Mouse (Mus musculus): ENCODE measurements around the gene Tmem179.

The Tmem179 gene

GRCm38 (mm10) chr12:112518105-112518504, 1.6 kb upstream of the Tmem179 start:
- no peak overlapping the region for H3K4me3 ChIP-seq (replicated peaks; ENCODE audit: low read length)
- H3K36me3 ChIP-seq (ENCODE audit: insufficient read depth, low read length), result no peaks in the 10 kb centered on the region
- H3K4me1 ChIP-seq (replicated peaks; ENCODE audit: low read depth, low read length), result peaks cover 39% of the 10 kb centered on the region
- H3K9me3 ChIP-seq (ENCODE audit: low read length), result no peaks in the 10 kb centered on the region
- TF ChIP-seq POU5F1 (IDR thresholded peaks at IDR 0.05; ENCODE audit: borderline replicate concordance, low read length) (no peak), NANOG (IDR thresholded peaks at IDR 0.05; ENCODE audit: borderline replicate concordance, low read length) (no peak), CTCF (conservative IDR thresholded peaks at IDR 0.05; ENCODE audit: low read length) (no peak)
- H3K27me3 ChIP-seq (ENCODE audit: insufficient read depth, low read length), result peaks cover 7% of the 10 kb centered on the region

- Histone ChIP-seq H3K4me1 (replicated peaks; ENCODE audit: low read depth, low read length) (peaks cover 50% of the 10 kb centered on the region), H3K36me3 (ENCODE audit: insufficient read depth, low read length) (no peaks in the 10 kb centered on the region), H3K9me3 (ENCODE audit: low read length) (no peaks in the 10 kb centered on the region), H3K4me3 (replicated peaks; ENCODE audit: low read length) (no peak overlapping the region), H3K27me3 (ENCODE audit: insufficient read depth, low read length) (peaks cover 27% of the 10 kb centered on the region)
- TF ChIP-seq CTCF (conservative IDR thresholded peaks at IDR 0.05; ENCODE audit: low read length) (peak; percentile 42), NANOG (IDR thresholded peaks at IDR 0.05; ENCODE audit: borderline replicate concordance, low read length) (no peak), POU5F1 (IDR thresholded peaks at IDR 0.05; ENCODE audit: borderline replicate concordance, low read length) (no peak)
These were observed 1.6 kb downstream of the Tmem179 start for GRCm38 (mm10) chr12:112514897-112515296.

- TF ChIP-seq NANOG (IDR thresholded peaks at IDR 0.05; ENCODE audit: borderline replicate concordance, low read length) (no peak), POU5F1 (IDR thresholded peaks at IDR 0.05; ENCODE audit: borderline replicate concordance, low read length) (no peak), CTCF (conservative IDR thresholded peaks at IDR 0.05; ENCODE audit: low read length) (no peak)
- H3K9me3 ChIP-seq (ENCODE audit: low read length), result no peaks in the 10 kb centered on the region
- H3K4me3 ChIP-seq (replicated peaks; ENCODE audit: low read length), result peak overlapping the region; percentile 78
- peaks cover 28% of the 10 kb centered on the region for H3K4me1 ChIP-seq (replicated peaks; ENCODE audit: low read depth, low read length)
- peaks cover 50% of the 10 kb centered on the region for H3K27me3 ChIP-seq (ENCODE audit: insufficient read depth, low read length)
- no peaks in the 10 kb centered on the region for H3K36me3 ChIP-seq (ENCODE audit: insufficient read depth, low read length)
These were observed 5.7 kb downstream of the Tmem179 start for GRCm38 (mm10) chr12:112510733-112511372.

- H3K9me3 ChIP-seq (ENCODE audit: low read length), result no peaks in the 10 kb centered on the region
- peaks cover 54% of the 10 kb centered on the region for H3K27me3 ChIP-seq (ENCODE audit: insufficient read depth, low read length)
- H3K4me3 ChIP-seq (replicated peaks; ENCODE audit: low read length), result peak overlapping the region; percentile 78
- H3K36me3 ChIP-seq (ENCODE audit: insufficient read depth, low read length), result no peaks in the 10 kb centered on the region
- no peak for TF ChIP-seq NANOG (IDR thresholded peaks at IDR 0.05; ENCODE audit: borderline replicate concordance, low read length)
- no peak for TF ChIP-seq POU5F1 (IDR thresholded peaks at IDR 0.05; ENCODE audit: borderline replicate concordance, low read length)
- no peak for TF ChIP-seq CTCF (conservative IDR thresholded peaks at IDR 0.05; ENCODE audit: low read length)
- H3K4me1 ChIP-seq (replicated peaks; ENCODE audit: low read depth, low read length), result peaks cover 27% of the 10 kb centered on the region
These were observed 6.2 kb downstream of the Tmem179 start for GRCm38 (mm10) chr12:112510365-112510732.

GRCm38 (mm10) chr12:112507984-112508383, 8.6 kb downstream of the Tmem179 start:
- no peaks in the 10 kb centered on the region for H3K36me3 ChIP-seq (ENCODE audit: insufficient read depth, low read length)
- TF ChIP-seq NANOG (IDR thresholded peaks at IDR 0.05; ENCODE audit: borderline replicate concordance, low read length) (no peak), POU5F1 (IDR thresholded peaks at IDR 0.05; ENCODE audit: borderline replicate concordance, low read length) (no peak), CTCF (conservative IDR thresholded peaks at IDR 0.05; ENCODE audit: low read length) (no peak)
- H3K27me3 ChIP-seq (ENCODE audit: insufficient read depth, low read length), result peaks cover 68% of the 10 kb centered on the region
- no peak overlapping the region for H3K4me3 ChIP-seq (replicated peaks; ENCODE audit: low read length)
- no peaks in the 10 kb centered on the region for H3K9me3 ChIP-seq (ENCODE audit: low read length)
- H3K4me1 ChIP-seq (replicated peaks; ENCODE audit: low read depth, low read length), result peaks cover 39% of the 10 kb centered on the region

GRCm38 (mm10) chr12:112507264-112507663, 9.3 kb downstream of the Tmem179 start:
- Histone ChIP-seq H3K4me1 (replicated peaks; ENCODE audit: low read depth, low read length) (peaks cover 46% of the 10 kb centered on the region), H3K36me3 (ENCODE audit: insufficient read depth, low read length) (no peaks in the 10 kb centered on the region), H3K4me3 (replicated peaks; ENCODE audit: low read length) (no peak overlapping the region), H3K27me3 (ENCODE audit: insufficient read depth, low read length) (peaks cover 69% of the 10 kb centered on the region), H3K9me3 (ENCODE audit: low read length) (no peaks in the 10 kb centered on the region)
- TF ChIP-seq POU5F1 (IDR thresholded peaks at IDR 0.05; ENCODE audit: borderline replicate concordance, low read length) (no peak), CTCF (conservative IDR thresholded peaks at IDR 0.05; ENCODE audit: low read length) (no peak), NANOG (IDR thresholded peaks at IDR 0.05; ENCODE audit: borderline replicate concordance, low read length) (no peak)

GRCm38 (mm10) chr12:112506267-112506666, 10.3 kb downstream of the Tmem179 start:
- Histone ChIP-seq H3K4me1 (replicated peaks; ENCODE audit: low read depth, low read length) (peaks cover 54% of the 10 kb centered on the region), H3K9me3 (ENCODE audit: low read length) (no peaks in the 10 kb centered on the region)

GRCm38 (mm10) chr12:112503003-112503771, 13.4 kb downstream of the Tmem179 start:
- Histone ChIP-seq H3K9me3 (ENCODE audit: low read length) (no peaks in the 10 kb centered on the region), H3K27me3 (ENCODE audit: insufficient read depth, low read length) (peaks cover 58% of the 10 kb centered on the region), H3K4me3 (replicated peaks; ENCODE audit: low read length) (peak overlapping the region; percentile 49; the same call in 1 of the 2 replicates), H3K4me1 (replicated peaks; ENCODE audit: low read depth, low read length) (peaks cover 51% of the 10 kb centered on the region), H3K36me3 (ENCODE audit: insufficient read depth, low read length) (no peaks in the 10 kb centered on the region)
- TF ChIP-seq POU5F1 (IDR thresholded peaks at IDR 0.05; ENCODE audit: borderline replicate concordance, low read length), result no peak
- TF ChIP-seq CTCF (conservative IDR thresholded peaks at IDR 0.05; ENCODE audit: low read length), result no peak
- TF ChIP-seq NANOG (IDR thresholded peaks at IDR 0.05; ENCODE audit: borderline replicate concordance, low read length), result no peak

More at GRCm38 (mm10) chr12:112506267-112506666, 10.3 kb downstream of the Tmem179 start:
- peaks cover 64% of the 10 kb centered on the region for H3K27me3 ChIP-seq (ENCODE audit: insufficient read depth, low read length)
- no peak overlapping the region for H3K4me3 ChIP-seq (replicated peaks; ENCODE audit: low read length)
- no peak for TF ChIP-seq NANOG (IDR thresholded peaks at IDR 0.05; ENCODE audit: borderline replicate concordance, low read length)
- no peak for TF ChIP-seq POU5F1 (IDR thresholded peaks at IDR 0.05; ENCODE audit: borderline replicate concordance, low read length)
- no peak for TF ChIP-seq CTCF (conservative IDR thresholded peaks at IDR 0.05; ENCODE audit: low read length)
- H3K36me3 ChIP-seq (ENCODE audit: insufficient read depth, low read length), result no peaks in the 10 kb centered on the region

Measured in E14TG2a.4 (cell line).